Mouse (Mus musculus) midbrain, embryonic 16.5 days (tissue): ENCODE measurements at regions not wholly inside any gene's neighbourhood (a gene's known extent, or its start where the extent isn't known, plus 50 kb on each side); places are given as distances from the start of the nearest gene placed in this dataset.

ENCODE experiments used
- ATAC-seq: fragments of 200-750 bp; cut with Nextera tagmentation; 2 replicates; pipeline ENCODE4 v1.8.0; 2017; ENCODE audit warnings: moderate TSS enrichment
- H3K27ac ChIP-seq: fragments of 300-500 bp; sonication (generic); 2 replicates; pipeline ENCODE4 v1.5.1; 2014; ENCODE audit warnings: mild to moderate bottlenecking, low read length, mixed read lengths
- H3K27me3 ChIP-seq: fragments of 300-500 bp; sonication (generic); 2 replicates; pipeline ENCODE4 v1.6.1; 2014; ENCODE audit warnings: low read depth, low read length, mixed read lengths; ENCODE audit not compliant: control insufficient read depth, insufficient read depth
- H3K36me3 ChIP-seq: fragments of 300-500 bp; sonication (generic); 2 replicates; pipeline ENCODE4 v1.6.1; 2014; ENCODE audit warnings: mild to moderate bottlenecking, low read length, moderate library complexity, mixed read lengths; ENCODE audit not compliant: control insufficient read depth, insufficient read depth
- H3K4me1 ChIP-seq: fragments of 300-500 bp; sonication (generic); 2 replicates; pipeline ENCODE4 v1.6.1; 2014; ENCODE audit warnings: mild to moderate bottlenecking, low read length, mixed read lengths; ENCODE audit not compliant: control insufficient read depth, insufficient read depth
- H3K4me2 ChIP-seq: fragments of 300-500 bp; sonication (generic); 2 replicates; pipeline ENCODE4 v1.6.1; 2014; ENCODE audit warnings: mild to moderate bottlenecking, low read length, mixed read lengths
- H3K4me3 ChIP-seq: fragments of 300-500 bp; sonication (generic); 2 replicates; pipeline ENCODE4 v1.5.1; 2014; ENCODE audit warnings: low read depth, mild to moderate bottlenecking, low read length, moderate library complexity, mixed read lengths
- H3K9ac ChIP-seq: fragments of 300-500 bp; sonication (generic); 2 replicates; pipeline ENCODE4 v1.6.1; 2014; ENCODE audit warnings: low read depth, low read length, mixed read lengths
- H3K9me3 ChIP-seq: fragments of 300-500 bp; sonication (generic); replicated peaks from 2 replicates; pipeline ENCODE4 v1.6.1; 2014; ENCODE audit warnings: mild to moderate bottlenecking, low read length, mixed read lengths; ENCODE audit not compliant: control insufficient read depth, poor library complexity, severe bottlenecking
- WGBS: fragments of 180-500 bp; shearing (Covaris S2); extraction: QIAGEN DNeasy Blood & Tissue Kit; methylation state at CpG from one replicate; pipeline ENCODE4 v1.1.7; 2014; 5-methylcytosine and 5-hydroxymethylcytosine counted together

GRCm38 (mm10) chr10:37298689-37299421 lies 160.1 kb upstream of the Marcks start:
- no peak overlapping the region for H3K4me2 ChIP-seq
- no peaks in the 10 kb centered on the region for H3K4me1 ChIP-seq
- no peak overlapping the region for H3K27ac ChIP-seq
- H3K36me3 ChIP-seq, result no peaks in the 10 kb centered on the region
- no peak overlapping the region for H3K9ac ChIP-seq
- no peak overlapping the region for H3K4me3 ChIP-seq
- no peak for ATAC-seq
- no peaks in the 10 kb centered on the region for H3K27me3 ChIP-seq
- H3K9me3 ChIP-seq, result no peaks in the 10 kb centered on the region
- WGBS, result 93% methylated on average over 4 of the region's 4 CpGs

- no peak for ATAC-seq
- Histone ChIP-seq H3K4me2 (no peak overlapping the region), H3K9me3 (no peaks in the 10 kb centered on the region), H3K9ac (no peak overlapping the region), H3K27ac (no peak overlapping the region), H3K4me3 (no peak overlapping the region), H3K36me3 (no peaks in the 10 kb centered on the region), H3K4me1 (no peaks in the 10 kb centered on the region), H3K27me3 (no peaks in the 10 kb centered on the region)
Measured at GRCm38 (mm10) chr10:37294231-37294630, 155.5 kb upstream of the Marcks start.

GRCm38 (mm10) chr10:37293292-37293691 lies 154.6 kb upstream of the Marcks start:
- Histone ChIP-seq H3K4me3 (no peak overlapping the region), H3K4me1 (no peaks in the 10 kb centered on the region), H3K9ac (no peak overlapping the region), H3K27me3 (no peaks in the 10 kb centered on the region), H3K27ac (no peak overlapping the region), H3K36me3 (no peaks in the 10 kb centered on the region), H3K9me3 (no peaks in the 10 kb centered on the region), H3K4me2 (no peak overlapping the region)
- ATAC-seq, result no peak
- WGBS, result 79% methylated on average over 1 of the region's 1 CpGs

- no peak overlapping the region for H3K4me3 ChIP-seq
- H3K27ac ChIP-seq, result no peak overlapping the region
- H3K4me1 ChIP-seq, result no peaks in the 10 kb centered on the region
- no peak for ATAC-seq
- H3K36me3 ChIP-seq, result no peaks in the 10 kb centered on the region
- H3K9ac ChIP-seq, result no peak overlapping the region
- no peak overlapping the region for H3K4me2 ChIP-seq
- H3K9me3 ChIP-seq, result no peaks in the 10 kb centered on the region
- 99% methylated on average over 2 of the region's 2 CpGs for WGBS
- H3K27me3 ChIP-seq, result no peaks in the 10 kb centered on the region
Measured at GRCm38 (mm10) chr10:37291639-37292495, 153.1 kb upstream of the Marcks start.

GRCm38 (mm10) chr10:37289964-37290704 lies 151.4 kb upstream of the Marcks start:
- no peak overlapping the region for H3K9ac ChIP-seq
- WGBS, result 91% methylated on average over 3 of the region's 3 CpGs
- no peaks in the 10 kb centered on the region for H3K4me1 ChIP-seq
- ATAC-seq, result no peak
- H3K27ac ChIP-seq, result no peak overlapping the region
- H3K9me3 ChIP-seq, result no peaks in the 10 kb centered on the region
- H3K4me2 ChIP-seq, result no peak overlapping the region
- H3K36me3 ChIP-seq, result no peaks in the 10 kb centered on the region
- no peak overlapping the region for H3K4me3 ChIP-seq
- no peaks in the 10 kb centered on the region for H3K27me3 ChIP-seq

- H3K27ac ChIP-seq, result no peak overlapping the region
- no peak overlapping the region for H3K9ac ChIP-seq
- no peak for ATAC-seq
- no peaks in the 10 kb centered on the region for H3K4me1 ChIP-seq
- H3K36me3 ChIP-seq, result no peaks in the 10 kb centered on the region
- H3K27me3 ChIP-seq, result no peaks in the 10 kb centered on the region
- WGBS, result 90% methylated on average over 5 of the region's 5 CpGs
- H3K9me3 ChIP-seq, result no peaks in the 10 kb centered on the region
- no peak overlapping the region for H3K4me2 ChIP-seq
- H3K4me3 ChIP-seq, result no peak overlapping the region
Measured at GRCm38 (mm10) chr10:37286305-37286704, 147.6 kb upstream of the Marcks start.

- H3K36me3 ChIP-seq, result no peaks in the 10 kb centered on the region
- H3K4me3 ChIP-seq, result no peak overlapping the region
- H3K9me3 ChIP-seq, result no peaks in the 10 kb centered on the region
- no peak overlapping the region for H3K4me2 ChIP-seq
- no peak overlapping the region for H3K9ac ChIP-seq
- no peaks in the 10 kb centered on the region for H3K4me1 ChIP-seq
- no peak overlapping the region for H3K27ac ChIP-seq
- no peak for ATAC-seq
- no peaks in the 10 kb centered on the region for H3K27me3 ChIP-seq
Measured at GRCm38 (mm10) chr10:37282951-37283350, 144.2 kb upstream of the Marcks start.

GRCm38 (mm10) chr10:37280823-37281222 lies 142.1 kb upstream of the Marcks start:
- H3K4me3 ChIP-seq, result no peak overlapping the region
- 88% methylated on average over 4 of the region's 4 CpGs for WGBS

More at GRCm38 (mm10) chr10:37280823-37281222, 142.1 kb upstream of the Marcks start:
- no peaks in the 10 kb centered on the region for H3K27me3 ChIP-seq
- H3K9ac ChIP-seq, result no peak overlapping the region
- H3K4me1 ChIP-seq, result no peaks in the 10 kb centered on the region
- H3K9me3 ChIP-seq, result no peaks in the 10 kb centered on the region
- ATAC-seq, result no peak
- H3K4me2 ChIP-seq, result no peak overlapping the region
- H3K27ac ChIP-seq, result no peak overlapping the region
- H3K36me3 ChIP-seq, result no peaks in the 10 kb centered on the region
